Mouse (Mus musculus) cerebellum, adult 2 months (tissue): Measurements from ENCODE around the gene Ctc1.

Source experiments
- CTCF ChIP-seq: fragments of 200-500 bp; IDR thresholded peaks from 2 replicates; pipeline ENCODE4 v1.5.1; 2011; ENCODE audit warnings: low read depth, mild to moderate bottlenecking, control low read depth, low read length, moderate library complexity, borderline replicate concordance; ENCODE audit not compliant: insufficient read depth
- POLR2A ChIP-seq: fragments of 200-500 bp; IDR thresholded peaks from 2 replicates; pipeline ENCODE4 v1.6.1; 2011; ENCODE audit warnings: low read length, control low read depth, borderline replicate concordance; ENCODE audit not compliant: insufficient read depth

DNA sequence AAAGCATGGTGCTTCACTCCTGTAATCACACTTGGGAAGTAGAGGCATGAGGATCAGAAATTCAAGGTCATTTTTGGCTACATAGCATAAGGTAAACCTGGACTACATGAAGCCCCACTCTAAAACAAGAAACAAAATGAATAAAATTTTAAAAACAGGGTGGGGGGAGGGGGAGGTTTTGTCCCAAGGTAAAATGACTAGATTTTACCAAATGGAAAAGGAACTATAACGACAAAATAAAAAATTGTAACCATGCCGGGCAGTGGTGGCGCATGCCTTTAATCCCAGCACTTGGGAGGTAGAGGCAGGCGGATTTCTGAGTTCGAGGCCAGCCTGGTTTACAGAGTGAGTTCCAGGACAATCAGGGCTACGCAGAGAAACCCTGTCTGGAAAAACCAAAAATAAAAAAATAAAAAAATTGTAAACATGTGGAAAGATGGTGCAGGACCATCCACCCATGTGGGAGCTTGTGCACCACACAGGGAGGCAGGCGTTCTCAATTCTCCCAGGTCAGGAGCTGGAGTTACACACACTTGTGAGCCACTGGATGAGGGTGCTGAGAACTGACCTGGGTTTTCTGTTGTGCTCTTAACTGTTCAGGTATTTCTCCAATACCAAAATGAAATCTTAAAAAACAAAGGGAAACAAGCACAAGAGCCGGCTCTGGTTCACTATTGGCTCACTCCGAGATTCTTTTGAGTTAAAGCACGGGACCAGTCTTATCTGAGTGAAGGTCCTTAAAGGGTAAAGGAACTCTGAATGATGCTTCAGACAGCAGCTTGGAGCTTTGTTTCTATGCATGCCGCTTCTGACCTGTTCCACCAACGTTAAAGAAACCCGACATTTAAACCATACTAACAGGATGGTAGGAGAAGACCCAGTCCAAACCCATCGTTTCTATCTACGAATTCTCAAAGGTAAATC lies 5.0 kb upstream of the Ctc1 start:
- TF ChIP-seq CTCF (no peak), POLR2A (no peak)
